Mouse (Mus musculus) thymus, adult 2 months (tissue): Measurements from ENCODE around the gene Ago3. TPM values are rescaled to one million over a fixed set of nuclear protein-coding genes. Genes with fewer than 3 reads are reported as not detected.
A peak's percentile ranks its signal among the peaks of the same experiment; 100 is the strongest.

Experiments
- DNase-seq: peaks from one replicate; pipeline ENCODE4 v3.0.0; 2021
- H3K27ac ChIP-seq: fragments of 200-500 bp; 2 replicates; pipeline ENCODE4 v1.5.1; 2012; ENCODE audit warnings: low read length, control low read depth; ENCODE audit not compliant: control insufficient read depth, insufficient read depth
- H3K27me3 ChIP-seq: fragments of 200-500 bp; 2 replicates; pipeline ENCODE4 v1.6.1; 2012; ENCODE audit warnings: mild to moderate bottlenecking, low read length, moderate library complexity, mixed read lengths; ENCODE audit not compliant: control insufficient read depth, insufficient read depth
- H3K36me3 ChIP-seq: fragments of 200-500 bp; 2 replicates; pipeline ENCODE4 v1.6.1; 2012; ENCODE audit warnings: mild to moderate bottlenecking, low read length, moderate library complexity; ENCODE audit not compliant: control insufficient read depth, insufficient read depth
- H3K4me1 ChIP-seq: fragments of 200-500 bp; replicated peaks from 2 replicates; pipeline ENCODE4 v1.6.1; 2012; ENCODE audit warnings: low read length; ENCODE audit not compliant: control insufficient read depth, insufficient read depth
- H3K4me3 ChIP-seq: fragments of 200-500 bp; 2 replicates; pipeline ENCODE4 v1.5.1; 2012; ENCODE audit warnings: mild to moderate bottlenecking, low read length, control low read depth, moderate library complexity; ENCODE audit not compliant: control insufficient read depth, insufficient read depth
- CTCF ChIP-seq: fragments of 200-500 bp; IDR thresholded peaks from 2 replicates; pipeline ENCODE4 v1.5.1; 2012; ENCODE audit warnings: mild to moderate bottlenecking, control low read depth, low read length, moderate library complexity, borderline replicate concordance; ENCODE audit not compliant: control insufficient read depth, poor library complexity, insufficient read depth; ENCODE audit errors: extremely low read depth
- POLR2A ChIP-seq: fragments of 200-500 bp; IDR thresholded peaks from 2 replicates; pipeline ENCODE4 v1.6.1; 2012; ENCODE audit warnings: mild to moderate bottlenecking, low read length, control low read depth, moderate library complexity; ENCODE audit not compliant: control insufficient read depth, poor library complexity, insufficient read depth; ENCODE audit errors: extremely low read depth
- WGBS: fragments of 180-500 bp; shearing (Covaris S2); methylation state at CpG from one replicate; pipeline ENCODE4 v1.1.7; 2018; 5-methylcytosine and 5-hydroxymethylcytosine counted together
- polyA plus RNA-seq: library from polyadenylated mRNA; depleted of rRNA; stranded (reverse); fragments of >200 nt; gene quantifications from 2 replicates; pipeline ENCODE4 v1.2.3, GENCODE M21; 2012

The Ago3 gene
- polyA plus RNA-seq, 1 experiment = 29.1 TPM

DNA sequence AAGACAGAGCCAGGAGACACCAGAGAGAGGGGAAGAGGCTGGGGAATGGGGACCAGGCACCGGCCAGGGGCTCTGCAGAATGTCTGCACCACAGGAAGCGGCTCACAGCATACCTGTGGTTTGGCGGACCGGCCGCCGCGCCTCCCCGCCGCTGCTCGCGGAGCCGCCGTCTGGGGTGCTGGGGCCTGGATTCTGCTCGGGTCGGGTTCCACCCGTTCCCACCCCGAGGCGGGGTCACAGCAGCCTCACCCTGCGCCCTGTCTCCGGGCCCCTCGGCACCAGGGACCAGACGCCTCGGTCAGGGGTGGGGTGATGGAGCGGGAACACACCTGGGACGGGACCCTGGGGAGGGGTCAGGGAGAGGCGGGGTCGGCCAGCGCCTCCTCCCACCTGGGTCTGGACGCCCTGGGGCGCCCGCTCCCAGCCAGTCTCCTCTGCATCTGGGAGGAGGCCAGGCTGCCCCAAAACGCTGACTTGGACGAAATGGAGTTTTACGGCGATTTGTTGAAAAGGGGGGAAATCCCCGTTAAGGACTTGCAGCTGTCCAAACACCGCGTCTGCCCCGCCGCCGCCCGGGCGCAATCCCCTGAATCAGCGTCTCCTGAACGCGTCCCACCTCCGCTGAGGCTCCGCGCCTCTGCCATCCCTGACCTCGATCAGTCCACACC, 128.3 kb downstream of the Ago3 start:
- WGBS = 2% methylated on average over 50 of the region's 50 CpGs
- no peak for DNase-seq
- Histone ChIP-seq H3K27me3 (peaks cover 15% of the 10 kb centered on the region), H3K4me1 (peaks cover 20% of the 10 kb centered on the region), H3K27ac (no peak overlapping the region), H3K36me3 (no peaks in the 10 kb centered on the region), H3K4me3 (no peak overlapping the region; the same call in 1 of the 2 replicates)
- TF ChIP-seq CTCF (no peak), POLR2A (no peak)

DNA sequence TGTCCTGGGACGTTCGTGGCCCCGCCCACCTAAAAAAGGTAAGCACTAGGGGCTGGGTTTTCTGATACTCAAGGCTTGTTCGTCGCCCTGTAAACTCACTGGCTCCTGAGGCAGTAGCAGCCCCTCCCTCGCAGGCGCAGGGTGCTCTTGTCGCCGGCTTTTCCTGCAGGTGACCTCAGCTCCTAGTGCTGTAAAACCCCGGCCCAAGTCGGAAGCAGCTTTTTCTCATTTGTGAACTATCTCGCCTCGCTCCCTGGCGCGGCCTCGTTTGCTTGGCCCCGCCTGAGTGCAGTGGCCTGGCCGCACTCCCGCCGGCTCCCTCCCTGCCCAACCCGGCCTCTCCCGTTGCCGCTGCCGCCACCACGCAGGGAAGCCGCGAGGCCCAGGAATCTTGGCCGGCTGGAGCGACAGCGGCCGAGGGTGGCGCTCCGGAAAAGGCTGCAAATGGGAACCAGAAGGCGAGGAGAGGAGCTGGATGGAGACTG, 132.7 kb downstream of the Ago3 start:
- WGBS = 2% methylated on average over 34 of the region's 34 CpGs
- Histone ChIP-seq H3K27me3 (peaks cover 10% of the 10 kb centered on the region), H3K36me3 (no peaks in the 10 kb centered on the region), H3K4me1 (peaks cover 20% of the 10 kb centered on the region), H3K4me3 (peak overlapping the region; percentile 3), H3K27ac (no peak overlapping the region)
- TF ChIP-seq CTCF (no peak), POLR2A (no peak)
- DNase-seq = no peak

DNA sequence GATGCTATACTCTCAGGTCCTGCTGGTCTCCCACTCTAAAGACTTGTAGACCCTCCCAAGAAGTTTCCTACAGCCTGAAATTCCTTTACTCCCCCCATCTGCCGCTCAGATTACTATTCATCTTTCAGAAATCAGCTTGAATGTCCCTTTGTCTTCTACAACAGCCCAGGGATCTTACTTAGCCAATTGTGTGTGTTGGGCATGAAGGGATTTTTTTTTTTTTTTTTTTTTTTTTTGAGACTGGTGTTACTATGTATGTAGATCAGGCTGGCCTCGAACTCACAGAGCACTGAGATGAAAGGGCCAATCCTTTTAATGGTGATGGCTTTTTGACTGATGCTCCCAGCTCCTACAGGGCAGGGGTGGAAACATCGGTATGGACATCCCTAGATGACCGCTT, 133.4 kb downstream of the Ago3 start:
- 68% methylated on average over 4 of the region's 4 CpGs for WGBS
- no peak overlapping the region for H3K27ac ChIP-seq
- H3K4me3 ChIP-seq = no peak overlapping the region
- peaks cover 4% of the 10 kb centered on the region for H3K27me3 ChIP-seq
- no peaks in the 10 kb centered on the region for H3K36me3 ChIP-seq
- H3K4me1 ChIP-seq = peaks cover 18% of the 10 kb centered on the region
- no peak for TF ChIP-seq POLR2A
- no peak for TF ChIP-seq CTCF
- DNase-seq = no peak

DNA sequence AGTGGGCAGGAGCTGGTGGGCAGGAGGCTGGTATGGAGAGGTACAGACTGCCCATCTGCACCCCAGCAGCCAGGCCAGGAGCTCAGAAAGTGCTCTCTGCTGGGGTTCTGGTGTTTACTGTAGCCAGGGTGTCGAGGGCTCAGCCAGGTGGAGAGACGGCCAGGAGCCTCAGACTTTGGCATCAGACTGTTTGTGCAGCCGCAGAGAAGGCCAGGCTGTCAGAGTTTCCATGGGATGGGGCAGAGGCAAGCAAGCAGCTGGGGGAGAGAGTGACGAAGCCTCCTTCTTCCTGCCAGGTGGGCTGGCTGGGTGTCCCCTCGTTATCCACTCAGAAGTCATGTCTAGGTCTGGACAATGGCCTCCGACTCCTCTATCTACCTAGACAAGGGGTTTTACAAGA, 134.2 kb downstream of the Ago3 start:
- no peak for DNase-seq
- peaks cover 4% of the 10 kb centered on the region; the same call in 1 of the 2 replicates for H3K27me3 ChIP-seq
- no peak overlapping the region for H3K4me3 ChIP-seq
- TF ChIP-seq CTCF (no peak), POLR2A (no peak)
- WGBS = 91% methylated on average over 6 of the region's 6 CpGs
- no peak overlapping the region for H3K27ac ChIP-seq
- peaks cover 11% of the 10 kb centered on the region for H3K4me1 ChIP-seq
- H3K36me3 ChIP-seq = no peaks in the 10 kb centered on the region

DNA sequence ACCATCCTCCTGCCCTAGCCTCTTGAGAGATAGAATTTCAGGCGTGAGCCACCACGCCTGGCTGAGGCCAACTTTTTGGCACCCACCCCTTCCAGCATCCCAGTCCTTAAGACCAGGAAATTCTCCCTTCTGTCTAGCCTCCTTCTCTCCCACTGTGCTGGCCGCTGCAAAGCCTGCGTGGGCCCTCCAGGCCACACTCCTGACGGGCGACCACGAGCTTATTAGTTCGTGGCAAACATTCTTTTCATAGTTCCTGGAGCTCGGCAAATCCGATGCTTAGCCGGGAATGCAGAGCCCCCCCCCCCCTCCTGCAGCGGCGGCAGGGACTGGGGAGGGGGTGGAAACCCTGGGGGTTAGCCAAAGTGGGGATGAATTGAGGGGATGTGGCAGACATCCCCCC, 138.2 kb downstream of the Ago3 start:
- Histone ChIP-seq H3K36me3 (no peaks in the 10 kb centered on the region), H3K4me1 (no peaks in the 10 kb centered on the region), H3K27me3 (peaks cover 7% of the 10 kb centered on the region; the same call in 1 of the 2 replicates), H3K27ac (no peak overlapping the region), H3K4me3 (no peak overlapping the region)
- TF ChIP-seq POLR2A (no peak), CTCF (no peak)
- DNase-seq = no peak
- WGBS = 75% methylated on average over 13 of the region's 13 CpGs

DNA sequence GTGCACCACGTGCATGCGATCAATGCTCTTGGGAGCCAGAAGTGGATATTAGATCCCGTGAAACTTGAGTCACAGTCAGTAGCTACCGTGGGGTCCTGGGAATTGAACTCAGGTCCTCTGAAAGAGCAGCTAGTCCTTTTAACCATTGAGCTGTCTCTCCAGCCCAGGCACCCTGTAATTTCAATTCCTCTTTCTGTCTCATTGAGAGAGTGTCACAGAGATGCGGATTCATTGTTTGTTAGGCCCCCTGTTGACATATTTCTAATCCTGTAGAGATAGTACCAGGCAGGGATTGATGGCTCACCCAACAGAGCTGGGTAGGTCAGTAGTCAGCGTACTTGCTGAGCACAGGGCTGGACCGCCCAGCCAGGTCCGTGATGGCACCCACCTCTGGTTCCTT, 139.0 kb downstream of the Ago3 start:
- TF ChIP-seq CTCF (no peak), POLR2A (no peak)
- WGBS = 88% methylated on average over 8 of the region's 8 CpGs
- peaks cover 7% of the 10 kb centered on the region; the same call in 1 of the 2 replicates for H3K27me3 ChIP-seq

More for the DNA sequence above, 139.0 kb downstream of the Ago3 start:
- no peak for DNase-seq
- Histone ChIP-seq H3K27ac (no peak overlapping the region), H3K4me3 (no peak overlapping the region), H3K4me1 (no peaks in the 10 kb centered on the region), H3K36me3 (no peaks in the 10 kb centered on the region)
